Mouse (Mus musculus): ENCODE data around the gene Ptprd. TPM values are rescaled to one million over a fixed set of nuclear protein-coding genes. Genes with fewer than 3 reads are reported as not detected.

The Ptprd gene
- polyA plus RNA-seq, 1 experiment from 2014 or later: 21.0 TPM

DNA sequence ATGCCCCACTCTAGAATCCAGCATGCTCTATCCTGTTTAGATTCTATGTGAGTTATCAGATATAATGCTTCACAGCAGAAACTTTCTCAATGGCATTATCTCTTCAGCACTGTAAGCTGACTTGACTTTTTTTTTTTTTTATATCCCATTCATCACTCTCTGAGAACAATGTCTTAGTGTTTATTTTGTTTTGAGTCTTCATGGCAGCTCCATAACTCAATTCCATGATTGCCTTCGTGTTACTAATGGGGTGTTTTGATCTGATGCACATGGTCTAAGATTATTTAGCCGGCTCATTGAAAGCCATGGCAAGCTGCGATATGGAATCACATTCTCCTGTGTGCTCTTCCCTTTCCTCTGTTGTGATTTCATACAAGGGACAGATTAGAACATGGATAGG, 1555.0 kb downstream of the Ptprd start:
- H3K4me1 ChIP-seq (ENCODE audit: control insufficient read depth, insufficient read depth, low read length): no peaks in the 10 kb centered on the region
- ATAC-seq (ENCODE audit: insufficient number of reproducible peaks, low FRiP score, low TSS enrichment, low read depth) (no peak), DNase-seq (ENCODE audit: low spot score) (no peak)
- no peaks in the 10 kb centered on the region for H3K27me3 ChIP-seq (ENCODE audit: control insufficient read depth, insufficient read depth, low read length)
- no peak overlapping the region for H3K4me3 ChIP-seq (ENCODE audit: low read depth, low read length)
- H3K4me2 ChIP-seq (ENCODE audit: low read depth, severe bottlenecking): no peak overlapping the region
- H3K36me3 ChIP-seq (ENCODE audit: control insufficient read depth, insufficient read depth, low read length): no peaks in the 10 kb centered on the region
- 82% methylated on average over 3 of the region's 3 CpGs for WGBS
- no peak overlapping the region for H3K27ac ChIP-seq (replicated peaks; ENCODE audit: low read depth, low read length)
- H3K9me3 ChIP-seq (ENCODE audit: control insufficient read depth, low read length): no peaks in the 10 kb centered on the region
- no peak overlapping the region for H3K9ac ChIP-seq (ENCODE audit: low read length)

DNA sequence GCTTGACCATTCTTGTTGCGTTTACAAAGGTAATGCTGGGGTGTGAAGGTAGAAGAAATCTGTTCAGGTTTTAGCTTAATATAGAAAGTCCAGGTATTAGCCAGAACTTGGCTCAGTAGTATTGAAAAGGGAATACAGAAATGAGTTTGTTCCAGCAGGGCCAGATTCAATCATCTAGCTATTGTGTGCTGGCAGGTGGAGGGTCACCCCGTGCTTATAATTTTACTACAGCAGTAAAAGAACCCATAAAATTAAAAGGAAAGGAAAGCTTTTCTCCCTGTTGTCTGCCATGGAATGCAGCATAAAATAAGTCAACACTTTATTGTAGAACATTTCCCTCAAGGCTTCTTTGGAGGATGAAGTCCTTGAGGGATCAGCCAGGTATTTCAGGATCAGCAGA, 1558.8 kb downstream of the Ptprd start:
- no peaks in the 10 kb centered on the region for H3K9me3 ChIP-seq (ENCODE audit: control insufficient read depth, low read length)
- no peaks in the 10 kb centered on the region for H3K4me1 ChIP-seq (ENCODE audit: control insufficient read depth, insufficient read depth, low read length)
- DNase-seq (ENCODE audit: low spot score) (no peak), ATAC-seq (ENCODE audit: insufficient number of reproducible peaks, low FRiP score, low TSS enrichment, low read depth) (no peak)
- no peak overlapping the region for H3K9ac ChIP-seq (ENCODE audit: low read length)
- H3K4me2 ChIP-seq (ENCODE audit: low read depth, severe bottlenecking): no peak overlapping the region
- H3K36me3 ChIP-seq (ENCODE audit: control insufficient read depth, insufficient read depth, low read length): no peaks in the 10 kb centered on the region
- H3K27me3 ChIP-seq (ENCODE audit: control insufficient read depth, insufficient read depth, low read length): no peaks in the 10 kb centered on the region
- no peak overlapping the region for H3K27ac ChIP-seq (replicated peaks; ENCODE audit: low read depth, low read length)
- 76% methylated on average over 2 of the region's 2 CpGs for whole genome bisulfite sequencing
- no peak overlapping the region for H3K4me3 ChIP-seq (ENCODE audit: low read depth, low read length)

DNA sequence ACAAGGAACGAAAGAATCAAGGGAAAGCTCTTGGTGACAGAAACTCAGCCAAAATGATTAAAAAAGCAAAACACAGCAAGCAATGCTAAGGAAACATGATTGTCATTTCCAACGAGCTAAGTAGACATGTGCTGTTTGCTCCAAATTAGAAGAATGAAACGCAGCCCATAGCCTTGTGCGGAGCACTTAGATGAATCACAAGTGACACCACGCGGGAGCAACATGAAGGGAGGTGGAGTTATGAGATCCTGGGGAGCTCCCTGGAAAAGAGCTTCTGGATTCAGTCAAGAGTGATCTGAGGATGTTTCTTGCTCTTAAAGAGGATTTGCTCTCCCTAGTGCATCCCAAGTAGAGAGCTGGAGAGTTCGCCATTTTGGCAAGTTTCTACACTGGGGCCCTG, 1590.0 kb downstream of the Ptprd start:
- H3K27ac ChIP-seq (replicated peaks; ENCODE audit: low read depth, low read length): no peak overlapping the region
- DNase-seq (ENCODE audit: low spot score) (no peak), ATAC-seq (ENCODE audit: insufficient number of reproducible peaks, low FRiP score, low TSS enrichment, low read depth) (no peak)
- no peak overlapping the region for H3K4me3 ChIP-seq (ENCODE audit: low read depth, low read length)
- no peaks in the 10 kb centered on the region for H3K4me1 ChIP-seq (ENCODE audit: control insufficient read depth, insufficient read depth, low read length)
- H3K36me3 ChIP-seq (ENCODE audit: control insufficient read depth, insufficient read depth, low read length): no peaks in the 10 kb centered on the region
- no peak overlapping the region for H3K9ac ChIP-seq (ENCODE audit: low read length)
- 86% methylated on average over 7 of the region's 7 CpGs for WGBS
- H3K4me2 ChIP-seq (ENCODE audit: low read depth, severe bottlenecking): no peak overlapping the region
- H3K9me3 ChIP-seq (ENCODE audit: control insufficient read depth, low read length): no peaks in the 10 kb centered on the region
- no peaks in the 10 kb centered on the region for H3K27me3 ChIP-seq (ENCODE audit: control insufficient read depth, insufficient read depth, low read length)

DNA sequence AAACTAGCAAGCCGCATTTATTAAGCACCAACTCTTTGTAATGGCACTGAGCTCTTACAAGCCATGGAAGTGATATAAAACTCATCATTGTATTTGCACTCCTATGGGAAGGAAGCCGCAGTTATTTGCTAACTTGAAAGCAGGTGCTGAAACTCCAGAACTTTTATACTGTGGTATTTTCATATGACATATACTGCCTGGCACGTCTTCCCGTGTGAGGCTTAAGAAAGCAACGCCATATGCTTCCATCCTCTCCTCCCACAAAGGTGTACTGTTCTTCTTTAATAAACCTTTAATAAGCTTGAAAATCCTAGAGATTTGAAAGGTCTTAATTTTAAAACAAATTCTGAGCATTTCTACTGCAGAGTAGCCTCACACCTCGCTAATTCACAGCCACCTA, 1595.1 kb downstream of the Ptprd start:
- H3K27ac ChIP-seq (replicated peaks; ENCODE audit: low read depth, low read length): no peak overlapping the region
- no peak overlapping the region for H3K4me3 ChIP-seq (ENCODE audit: low read depth, low read length)
- no peaks in the 10 kb centered on the region for H3K4me1 ChIP-seq (ENCODE audit: control insufficient read depth, insufficient read depth, low read length)
- H3K4me2 ChIP-seq (ENCODE audit: low read depth, severe bottlenecking): no peak overlapping the region
- no peak for ATAC-seq (ENCODE audit: insufficient number of reproducible peaks, low FRiP score, low TSS enrichment, low read depth)
- H3K27me3 ChIP-seq (ENCODE audit: control insufficient read depth, insufficient read depth, low read length): no peaks in the 10 kb centered on the region
- no peak overlapping the region for H3K9ac ChIP-seq (ENCODE audit: low read length)
- DNase-seq (ENCODE audit: low spot score): no peak
- WGBS: 79% methylated on average over 6 of the region's 6 CpGs
- no peaks in the 10 kb centered on the region for H3K9me3 ChIP-seq (ENCODE audit: control insufficient read depth, low read length)
- H3K36me3 ChIP-seq (ENCODE audit: control insufficient read depth, insufficient read depth, low read length): no peaks in the 10 kb centered on the region

DNA sequence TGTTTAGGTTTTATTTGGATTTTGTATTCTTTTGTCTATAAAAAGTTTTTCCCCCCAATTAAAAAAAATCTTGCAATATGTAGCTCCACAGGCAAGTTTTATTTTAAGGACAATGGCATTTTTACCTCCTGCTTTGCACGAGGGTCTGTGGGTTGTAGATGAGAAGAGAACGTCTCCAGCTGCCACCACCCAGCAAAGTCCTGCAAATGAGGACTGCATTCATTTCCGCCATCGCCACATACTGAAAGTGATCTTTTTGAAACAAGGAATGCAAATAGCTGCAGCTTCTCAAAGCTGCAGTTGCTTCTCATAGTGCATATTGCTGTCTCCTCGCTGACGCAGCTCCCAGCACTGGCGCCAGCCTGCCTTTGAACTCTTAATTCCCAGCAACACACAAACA, 1603.5 kb downstream of the Ptprd start:
- Histone ChIP-seq H3K36me3 (ENCODE audit: control insufficient read depth, insufficient read depth, low read length) (no peaks in the 10 kb centered on the region), H3K9ac (ENCODE audit: low read length) (no peak overlapping the region), H3K4me1 (ENCODE audit: control insufficient read depth, insufficient read depth, low read length) (no peaks in the 10 kb centered on the region), H3K4me2 (ENCODE audit: low read depth, severe bottlenecking) (no peak overlapping the region), H3K9me3 (ENCODE audit: control insufficient read depth, low read length) (no peaks in the 10 kb centered on the region), H3K4me3 (ENCODE audit: low read depth, low read length) (no peak overlapping the region), H3K27ac (replicated peaks; ENCODE audit: low read depth, low read length) (no peak overlapping the region), H3K27me3 (ENCODE audit: control insufficient read depth, insufficient read depth, low read length) (no peaks in the 10 kb centered on the region)
- ATAC-seq (ENCODE audit: insufficient number of reproducible peaks, low FRiP score, low TSS enrichment, low read depth) (no peak), DNase-seq (ENCODE audit: low spot score) (no peak)
- 28% methylated on average over 7 of the region's 7 CpGs for WGBS

DNA sequence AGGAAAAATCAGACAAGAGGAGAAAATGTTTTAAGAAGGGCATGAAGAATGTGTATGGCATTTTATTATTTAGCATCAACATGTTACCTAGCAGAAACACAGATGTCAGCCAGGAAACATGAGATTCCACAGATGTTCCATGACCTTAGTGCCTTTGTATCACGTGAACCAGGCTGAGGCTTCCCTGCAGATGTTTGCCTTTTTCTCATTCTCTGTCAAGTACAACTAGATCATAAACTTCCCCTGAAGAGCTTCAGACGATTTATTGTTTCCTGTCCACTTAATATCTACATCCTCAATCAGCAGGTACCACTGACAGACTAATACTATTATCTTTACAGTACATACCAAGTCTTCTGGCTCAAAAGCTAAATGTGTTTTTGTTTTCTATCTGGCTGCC, 1605.0 kb downstream of the Ptprd start:
- no peak overlapping the region for H3K4me2 ChIP-seq (ENCODE audit: low read depth, severe bottlenecking)
- H3K27me3 ChIP-seq (ENCODE audit: control insufficient read depth, insufficient read depth, low read length): no peaks in the 10 kb centered on the region
- H3K9ac ChIP-seq (ENCODE audit: low read length): no peak overlapping the region
- H3K27ac ChIP-seq (replicated peaks; ENCODE audit: low read depth, low read length): no peak overlapping the region
- H3K4me3 ChIP-seq (ENCODE audit: low read depth, low read length): no peak overlapping the region
- WGBS: 30% methylated on average over 2 of the region's 2 CpGs
- no peaks in the 10 kb centered on the region for H3K4me1 ChIP-seq (ENCODE audit: control insufficient read depth, insufficient read depth, low read length)
- ATAC-seq (ENCODE audit: insufficient number of reproducible peaks, low FRiP score, low TSS enrichment, low read depth) (0 out of 2 replicates have a peak, but pooled peaks have one; percentile 21), DNase-seq (ENCODE audit: low spot score) (no peak)
- H3K9me3 ChIP-seq (ENCODE audit: control insufficient read depth, low read length): no peaks in the 10 kb centered on the region
- no peaks in the 10 kb centered on the region for H3K36me3 ChIP-seq (ENCODE audit: control insufficient read depth, insufficient read depth, low read length)

DNA sequence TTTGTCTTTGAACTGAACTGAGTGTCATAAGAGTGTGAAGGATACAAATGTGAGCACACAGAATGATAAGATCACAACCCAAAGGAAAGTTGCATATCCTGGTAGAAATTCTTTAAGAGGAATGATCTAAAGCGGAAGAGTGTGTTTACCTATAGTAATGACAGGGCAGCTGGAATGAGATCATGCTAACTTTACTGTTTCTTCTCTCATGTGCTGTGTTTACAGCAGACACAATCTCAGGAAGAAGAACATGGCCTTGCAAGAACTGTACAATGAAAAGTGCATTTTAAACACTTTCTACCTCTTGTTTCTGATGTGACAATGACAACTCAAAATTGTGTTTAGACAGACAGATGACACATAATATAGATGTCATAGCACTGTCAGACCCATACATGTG, 1621.0 kb downstream of the Ptprd start:
- 92% methylated on average over 1 of the region's 1 CpGs for WGBS
- no peaks in the 10 kb centered on the region for H3K9me3 ChIP-seq (ENCODE audit: control insufficient read depth, low read length)
- no peak overlapping the region for H3K4me3 ChIP-seq (ENCODE audit: low read depth, low read length)
- ATAC-seq (ENCODE audit: insufficient number of reproducible peaks, low FRiP score, low TSS enrichment, low read depth): no peak
- no peak overlapping the region for H3K27ac ChIP-seq (replicated peaks; ENCODE audit: low read depth, low read length)
- no peak for DNase-seq (ENCODE audit: low spot score)
- no peaks in the 10 kb centered on the region for H3K4me1 ChIP-seq (ENCODE audit: control insufficient read depth, insufficient read depth, low read length)
- no peaks in the 10 kb centered on the region for H3K27me3 ChIP-seq (ENCODE audit: control insufficient read depth, insufficient read depth, low read length)
- H3K4me2 ChIP-seq (ENCODE audit: low read depth, severe bottlenecking): no peak overlapping the region
- H3K36me3 ChIP-seq (ENCODE audit: control insufficient read depth, insufficient read depth, low read length): no peaks in the 10 kb centered on the region
- no peak overlapping the region for H3K9ac ChIP-seq (ENCODE audit: low read length)

DNA sequence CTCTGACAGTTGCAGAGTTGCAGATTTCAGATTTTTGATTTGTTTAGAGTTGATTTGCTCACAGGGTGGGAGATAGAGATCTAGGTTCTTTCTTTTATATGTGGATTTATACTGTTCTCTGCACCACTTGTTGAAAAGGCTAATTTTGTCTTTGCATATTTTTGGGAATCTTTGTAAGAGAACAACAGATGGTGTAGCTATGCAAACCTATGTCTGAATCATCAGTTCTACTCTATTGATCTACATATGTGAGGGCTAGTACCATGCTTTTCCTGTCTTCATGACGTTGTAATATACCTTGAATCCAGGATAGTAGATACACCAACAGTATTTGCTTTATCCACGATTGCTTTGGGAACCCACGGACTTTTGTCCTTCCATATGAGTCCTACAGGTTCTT, 1628.7 kb downstream of the Ptprd start:
- no peak overlapping the region for H3K4me3 ChIP-seq (ENCODE audit: low read depth, low read length)
- H3K9ac ChIP-seq (ENCODE audit: low read length): no peak overlapping the region
- H3K27me3 ChIP-seq (ENCODE audit: control insufficient read depth, insufficient read depth, low read length): no peaks in the 10 kb centered on the region
- no peak overlapping the region for H3K4me2 ChIP-seq (ENCODE audit: low read depth, severe bottlenecking)
- ATAC-seq (ENCODE audit: insufficient number of reproducible peaks, low FRiP score, low TSS enrichment, low read depth): no peak
- no peaks in the 10 kb centered on the region for H3K36me3 ChIP-seq (ENCODE audit: control insufficient read depth, insufficient read depth, low read length)
- H3K9me3 ChIP-seq (ENCODE audit: control insufficient read depth, low read length): no peaks in the 10 kb centered on the region
- H3K27ac ChIP-seq (replicated peaks; ENCODE audit: low read depth, low read length): no peak overlapping the region
- no peak for DNase-seq (ENCODE audit: low spot score)
- no peaks in the 10 kb centered on the region for H3K4me1 ChIP-seq (ENCODE audit: control insufficient read depth, insufficient read depth, low read length)
- WGBS: 84% methylated on average over 3 of the region's 3 CpGs

DNA sequence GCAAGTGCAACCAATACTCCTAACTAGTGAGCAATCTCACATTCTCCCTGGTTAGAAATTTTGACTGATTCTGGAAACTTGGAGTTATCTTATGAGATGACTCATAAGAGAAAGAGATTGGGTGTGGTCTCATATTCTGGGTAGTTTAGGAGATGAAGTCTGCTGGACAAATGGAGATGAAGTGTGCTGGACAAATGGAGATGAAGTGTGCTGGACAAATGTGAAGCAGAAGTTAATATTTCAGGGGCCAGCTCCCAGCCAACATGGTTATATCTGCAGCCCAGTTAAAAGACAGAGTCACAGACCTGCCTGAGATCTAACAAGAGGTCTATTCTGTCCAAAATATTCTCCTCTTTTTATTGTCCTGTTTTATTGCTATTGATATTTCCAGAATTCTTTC, 1645.8 kb downstream of the Ptprd start:
- Histone ChIP-seq H3K4me3 (ENCODE audit: low read depth, low read length) (no peak overlapping the region), H3K27ac (replicated peaks; ENCODE audit: low read depth, low read length) (no peak overlapping the region), H3K36me3 (ENCODE audit: control insufficient read depth, insufficient read depth, low read length) (no peaks in the 10 kb centered on the region), H3K4me1 (ENCODE audit: control insufficient read depth, insufficient read depth, low read length) (no peaks in the 10 kb centered on the region), H3K27me3 (ENCODE audit: control insufficient read depth, insufficient read depth, low read length) (no peaks in the 10 kb centered on the region), H3K4me2 (ENCODE audit: low read depth, severe bottlenecking) (no peak overlapping the region), H3K9ac (ENCODE audit: low read length) (no peak overlapping the region), H3K9me3 (ENCODE audit: control insufficient read depth, low read length) (no peaks in the 10 kb centered on the region)
- DNase-seq (ENCODE audit: low spot score) (no peak), ATAC-seq (ENCODE audit: insufficient number of reproducible peaks, low FRiP score, low TSS enrichment, low read depth) (no peak)
